Mouse (Mus musculus) WW6 (cell line): ENCODE results near the gene Anxa8.

Source experiments
- DNase-seq: peaks from one replicate; pipeline ENCODE4 v3.0.0-alpha.2; 2013; ENCODE audit warnings: low read depth, low spot score

The Anxa8 gene

DNA sequence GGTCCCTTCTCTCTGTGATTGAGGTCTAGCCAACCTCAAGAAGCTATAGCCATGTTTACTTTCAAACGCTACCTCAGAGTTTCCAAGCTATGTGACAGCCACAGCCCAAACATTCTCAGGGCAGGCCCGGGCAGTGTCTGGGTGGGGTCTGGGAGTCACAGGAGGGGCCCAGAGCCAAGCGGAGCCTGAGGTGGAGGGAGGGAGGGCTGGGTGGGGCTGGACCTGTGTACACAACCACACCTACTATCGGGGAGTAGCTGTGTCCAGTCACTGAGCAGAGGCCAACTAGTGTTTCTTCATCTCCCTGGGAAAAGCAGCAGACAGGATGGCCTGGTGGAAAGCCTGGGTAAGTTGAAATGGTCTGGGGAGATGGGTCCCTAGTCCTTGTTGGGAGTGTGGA, at the start of gene Anxa8:
Gene Anxa8, plus strand, starts transcription at position 251 of the 400 bp plus-strand sequence.
- DNase-seq: no peak

DNA sequence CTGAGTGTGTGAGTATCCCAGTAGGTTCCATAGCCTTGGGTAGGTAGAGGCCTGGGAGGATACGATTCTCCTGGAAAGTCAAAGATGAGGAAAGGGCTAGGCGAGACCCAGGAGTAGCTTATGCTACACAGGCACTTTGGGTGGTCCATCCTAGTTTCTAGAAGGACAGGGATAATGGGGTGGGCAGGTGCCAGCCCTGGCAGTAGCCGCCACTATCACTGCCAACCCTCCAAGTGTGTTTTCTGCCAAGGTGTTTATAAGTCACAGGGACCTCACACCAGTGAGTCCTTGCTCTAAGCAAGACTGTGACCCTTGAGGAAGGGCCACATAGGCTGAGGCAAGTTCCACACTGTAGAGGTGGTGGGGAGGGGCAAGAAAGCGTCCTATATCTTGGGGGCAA, 44.5 kb upstream of the Anxa8 start:
- no peak for DNase-seq

DNA sequence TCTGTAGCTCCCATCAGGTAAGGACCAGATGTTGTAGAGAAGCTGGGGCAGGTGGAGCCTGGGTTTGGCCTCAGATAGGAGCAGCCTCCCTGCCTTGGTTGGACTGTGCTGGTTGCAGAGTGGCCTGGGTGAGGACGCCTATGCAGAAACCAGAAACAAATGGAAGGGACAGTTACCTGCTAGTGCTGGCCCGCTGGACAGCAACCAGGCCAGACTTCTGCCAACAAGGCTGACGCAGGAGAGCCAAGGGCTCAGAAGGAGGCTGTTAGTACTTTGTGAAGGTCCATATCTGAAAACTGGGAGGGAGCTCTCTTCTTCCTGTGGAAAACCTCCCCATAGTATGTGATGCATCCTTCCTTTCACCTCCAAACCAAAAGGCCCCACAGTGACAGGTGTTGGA, 42.4 kb upstream of the Anxa8 start:
- DNase-seq: no peak

DNA sequence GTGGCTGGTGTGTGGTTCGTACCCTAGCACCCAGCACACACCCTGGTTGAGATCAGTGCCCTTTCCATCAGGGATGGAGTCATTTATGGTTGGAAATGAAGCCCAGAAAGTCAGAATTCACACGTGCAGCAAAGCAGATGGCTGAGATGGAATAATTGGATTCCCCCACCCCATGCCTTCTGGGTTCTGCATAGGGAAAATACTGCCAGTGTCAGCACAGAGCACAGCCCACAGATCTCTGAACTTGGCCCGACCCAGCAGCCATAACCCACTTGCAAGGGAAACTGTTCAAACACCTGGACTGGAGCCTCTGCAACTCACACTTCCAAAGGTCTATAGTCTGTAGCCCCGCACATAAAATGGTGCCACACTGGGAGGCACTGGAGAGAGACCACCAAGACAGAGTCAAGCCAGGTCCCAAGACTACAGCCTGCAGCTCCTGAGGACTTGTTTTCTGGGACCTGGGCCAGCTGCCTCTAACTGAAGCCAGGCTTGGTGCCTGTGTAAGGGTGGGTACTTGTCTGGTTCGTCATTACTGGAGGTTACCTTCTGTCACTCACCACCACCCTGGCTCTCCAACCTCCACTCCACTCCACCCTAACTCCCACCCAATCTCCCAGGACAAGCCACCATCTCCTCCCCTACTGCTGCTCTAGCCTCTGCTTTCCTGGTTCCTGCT, 35.5 kb upstream of the Anxa8 start:
- DNase-seq: no peak

DNA sequence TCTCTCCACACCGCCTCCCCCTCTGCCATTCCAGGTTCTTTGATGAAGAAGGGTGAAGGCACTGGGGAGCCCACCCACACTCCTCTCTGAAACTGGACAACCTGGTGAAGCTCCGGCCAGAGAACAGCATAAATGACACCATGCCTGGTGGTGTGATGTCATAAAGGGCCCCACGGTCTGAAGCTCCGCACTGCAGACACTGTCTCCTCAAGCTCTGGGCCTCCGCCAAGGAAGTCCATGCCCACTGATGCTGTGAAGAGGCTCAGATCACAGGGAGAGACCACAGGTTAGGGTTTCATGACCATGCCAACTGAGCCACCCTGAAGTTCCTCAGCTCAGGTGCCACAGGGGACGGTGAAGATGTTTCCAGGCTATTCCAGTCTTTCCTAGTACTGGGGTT, 33.3 kb upstream of the Anxa8 start, which contains the start of gene Antxrl:
Gene Antxrl, plus strand, starts transcription at position 192 of the 400 bp plus-strand sequence.
- no peak for DNase-seq

DNA sequence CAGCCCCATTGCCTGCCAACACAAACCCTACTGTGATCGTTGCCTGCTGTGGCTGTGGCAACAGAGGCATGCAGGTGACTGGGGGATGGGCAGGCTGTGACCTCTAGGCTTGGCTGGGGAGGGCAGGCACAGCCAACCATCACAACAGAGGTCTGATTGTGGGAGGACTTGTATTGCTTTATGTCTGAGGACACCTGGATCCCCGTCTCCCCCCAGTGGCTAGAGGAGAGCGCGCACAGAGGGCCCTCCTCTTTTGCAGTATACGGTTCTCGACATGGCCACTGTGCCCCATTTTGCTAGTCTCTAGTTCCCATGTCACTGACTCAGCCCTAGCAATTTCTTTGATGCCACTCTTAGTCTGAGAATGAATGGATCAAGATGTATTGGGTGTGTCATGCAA, 14.1 kb upstream of the Anxa8 start:
- DNase-seq: no peak

DNA sequence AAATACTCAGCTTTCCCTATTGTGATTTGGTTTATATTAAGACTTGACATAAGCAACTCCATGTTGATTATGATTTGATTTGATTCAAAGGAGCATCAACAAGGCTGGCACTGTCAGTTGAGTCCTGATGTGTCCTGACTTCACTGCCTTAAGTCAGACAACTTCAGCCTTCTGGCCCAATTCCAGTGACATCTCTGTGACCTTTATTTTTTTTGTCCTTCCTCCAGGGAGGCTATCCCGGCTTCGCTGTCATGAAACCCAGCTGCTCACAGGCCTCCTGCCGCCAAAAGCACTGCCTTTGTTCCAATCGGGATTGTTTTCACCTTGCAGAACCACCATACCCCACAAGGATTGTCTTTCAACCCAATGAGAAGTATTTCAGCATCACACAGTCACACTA, 10.4 kb upstream of the Anxa8 start:
- DNase-seq: no peak

DNA sequence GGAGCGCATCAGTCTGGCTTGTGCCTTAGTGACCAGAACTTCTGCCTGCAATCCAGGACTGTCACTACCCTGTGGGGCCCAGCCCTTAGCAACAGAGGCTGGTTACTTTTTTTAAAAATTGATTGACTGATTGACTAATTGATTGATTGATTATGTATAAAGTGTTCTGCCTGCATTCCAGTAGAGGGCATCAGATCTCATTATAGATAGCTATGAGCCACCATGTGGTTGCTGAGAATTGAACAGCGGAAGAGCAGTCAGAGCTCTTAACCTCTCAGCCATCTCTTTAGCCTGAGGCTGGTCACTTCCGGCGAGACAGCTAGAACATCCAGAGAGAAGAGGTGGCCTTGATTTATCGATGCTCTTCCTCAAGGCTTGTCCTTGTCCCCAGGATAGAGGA, 8.6 kb upstream of the Anxa8 start:
- DNase-seq: no peak

DNA sequence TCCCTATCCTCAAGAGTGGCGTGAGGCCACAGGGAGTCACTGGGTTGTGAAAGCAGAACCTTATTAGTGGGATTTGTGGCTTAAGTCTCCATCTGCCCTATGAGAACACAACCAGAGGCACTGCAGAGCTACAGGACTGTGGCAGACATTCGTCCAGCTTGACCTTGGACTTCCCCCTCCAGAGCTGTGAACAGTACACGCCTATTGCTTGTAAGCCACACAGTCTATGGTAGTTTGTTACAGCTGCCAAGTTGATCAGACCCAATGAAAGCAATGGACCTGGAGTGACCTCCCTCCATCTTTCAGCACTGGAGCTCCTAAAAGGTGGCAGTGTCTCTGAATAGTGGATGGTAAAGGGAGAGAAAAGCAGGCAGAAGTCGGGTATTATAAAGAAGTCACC, 7.5 kb upstream of the Anxa8 start:
- DNase-seq: no peak

DNA sequence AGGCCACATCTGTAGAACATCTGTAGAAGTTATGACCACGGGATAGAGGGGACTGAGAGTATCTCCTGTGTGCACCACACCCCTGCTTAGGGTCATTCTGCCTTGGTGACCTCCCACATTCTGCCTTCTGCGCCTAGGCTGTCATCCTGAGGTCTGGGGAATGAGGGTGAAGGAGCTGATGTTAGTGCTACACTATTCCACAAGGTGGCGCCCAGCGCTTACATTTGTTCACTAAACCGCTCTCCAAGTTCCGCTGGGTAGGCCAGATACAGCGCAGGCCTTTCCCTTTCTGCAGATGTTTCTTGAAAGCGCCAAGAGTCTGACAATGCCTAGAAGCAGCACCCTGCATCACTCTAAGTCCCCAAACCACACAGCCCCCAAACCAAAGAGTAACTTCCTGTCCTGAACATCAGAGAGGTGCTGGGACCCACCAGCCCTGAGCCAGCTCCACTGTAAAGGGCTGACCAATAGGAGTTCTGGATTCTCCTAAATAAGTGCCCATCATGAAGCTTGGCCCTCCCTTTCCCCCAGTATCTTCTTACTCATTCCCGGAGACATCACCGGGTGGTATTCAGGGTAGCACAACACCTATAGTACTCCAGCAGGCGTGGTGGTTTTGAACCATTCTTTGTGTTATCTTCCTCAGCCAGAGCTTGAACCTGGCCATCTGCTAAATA, 5.3 kb upstream of the Anxa8 start:
- peak; percentile 61 for DNase-seq

DNA sequence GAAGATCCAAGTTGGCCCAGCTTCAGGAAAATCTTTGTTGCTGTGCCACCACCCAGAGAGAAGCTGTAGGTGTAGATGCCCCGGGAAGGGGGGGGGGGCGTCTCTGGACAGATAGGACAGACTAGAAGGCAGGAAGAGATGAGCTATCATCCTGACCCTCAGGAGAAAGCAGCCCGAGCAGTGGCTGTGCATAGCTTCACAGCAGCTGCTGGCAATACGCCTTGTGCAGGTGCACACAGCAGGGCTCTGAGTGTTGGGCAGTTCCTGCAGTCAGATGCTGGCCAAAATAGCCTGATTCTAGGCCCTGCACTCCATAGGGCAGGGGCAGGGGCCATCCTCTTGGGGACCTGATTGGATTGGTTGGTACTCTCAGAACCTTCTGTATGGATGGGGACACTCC, 1.0 kb downstream of the Anxa8 start:
- no peak for DNase-seq

DNA sequence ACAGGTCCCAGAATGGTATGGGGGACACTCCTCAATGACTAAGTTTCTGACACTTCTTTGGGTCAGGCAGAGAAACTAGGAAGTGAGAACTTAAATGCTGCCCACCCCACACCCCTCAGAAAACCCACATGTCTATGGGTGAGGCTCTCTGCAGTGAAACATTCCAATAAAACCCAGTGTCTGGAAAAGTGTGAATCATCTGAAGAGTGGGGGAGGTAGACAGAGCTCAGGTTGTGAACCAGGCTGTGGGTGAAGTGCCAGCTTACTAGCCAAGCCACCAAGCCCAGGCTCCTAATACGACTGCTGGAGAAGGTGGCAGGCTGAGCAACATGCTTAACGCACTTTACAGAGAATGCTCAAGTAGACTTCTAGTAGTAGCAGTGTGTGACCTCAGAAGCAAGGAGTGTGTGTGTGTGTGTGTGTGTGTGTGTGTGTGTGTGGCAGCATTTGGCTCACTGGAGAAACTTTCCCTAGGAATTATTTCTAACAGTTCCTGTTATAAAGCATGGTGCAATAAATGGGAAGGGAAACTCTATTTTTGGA, 2.1 kb downstream of the Anxa8 start:
- no peak for DNase-seq

DNA sequence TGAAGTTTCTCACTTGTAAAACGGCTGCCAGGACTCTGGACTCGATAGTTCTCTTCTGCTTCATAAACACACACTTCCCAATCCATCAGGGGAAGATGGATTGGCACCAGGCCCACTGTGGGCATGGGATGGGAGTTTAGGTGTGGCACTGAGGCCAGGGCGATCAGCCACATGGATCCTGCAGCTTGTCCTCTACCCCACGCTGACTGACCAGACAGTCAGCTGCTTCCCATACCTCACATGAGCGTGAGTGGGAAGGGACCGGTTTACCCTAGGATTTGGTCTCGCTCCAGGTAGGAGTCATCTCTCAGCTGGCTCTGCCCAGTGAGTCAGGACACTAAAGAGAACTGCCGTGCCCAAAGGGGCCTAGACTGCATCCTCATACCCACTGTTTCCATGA, 4.0 kb downstream of the Anxa8 start:
- DNase-seq: no peak

DNA sequence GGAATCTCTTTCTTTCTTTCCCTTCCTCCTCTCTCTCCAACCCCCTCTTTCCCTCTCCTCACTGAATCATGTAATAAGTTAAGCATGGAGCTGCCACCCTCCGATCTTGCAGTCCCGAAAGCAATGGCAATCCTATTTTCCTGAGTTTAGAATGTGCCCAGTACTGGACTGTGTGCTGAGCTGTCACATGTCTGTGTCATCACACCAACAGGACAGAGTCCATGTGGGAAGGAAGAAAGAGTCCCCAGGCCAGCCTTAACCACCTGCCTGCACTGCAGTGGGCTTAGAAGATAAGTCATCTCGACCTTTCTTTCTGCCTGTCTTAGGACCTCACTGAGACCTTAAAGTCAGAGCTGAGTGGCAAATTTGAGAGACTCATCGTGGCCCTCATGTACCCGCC, 5.7 kb downstream of the Anxa8 start:
- no peak for DNase-seq

DNA sequence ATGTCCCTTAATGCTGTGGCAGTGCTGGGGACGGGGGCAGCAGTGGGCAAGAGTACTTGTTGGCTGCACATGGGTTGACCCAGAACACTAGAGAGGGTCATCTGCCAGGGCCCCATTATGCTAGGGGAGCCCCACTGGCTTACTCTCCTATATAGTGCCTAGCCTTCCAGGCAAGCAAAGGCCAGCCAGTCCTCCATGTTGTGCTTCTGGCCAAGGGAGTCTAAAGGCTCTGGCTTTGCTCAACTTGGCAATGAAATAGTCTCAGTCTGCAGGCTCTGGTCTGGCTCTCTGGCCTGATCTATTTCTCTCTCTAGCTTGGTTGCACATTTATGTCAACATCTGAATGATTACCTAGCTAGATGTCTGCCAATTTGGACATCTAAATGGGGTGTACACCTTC, 7.1 kb downstream of the Anxa8 start:
- no peak for DNase-seq

DNA sequence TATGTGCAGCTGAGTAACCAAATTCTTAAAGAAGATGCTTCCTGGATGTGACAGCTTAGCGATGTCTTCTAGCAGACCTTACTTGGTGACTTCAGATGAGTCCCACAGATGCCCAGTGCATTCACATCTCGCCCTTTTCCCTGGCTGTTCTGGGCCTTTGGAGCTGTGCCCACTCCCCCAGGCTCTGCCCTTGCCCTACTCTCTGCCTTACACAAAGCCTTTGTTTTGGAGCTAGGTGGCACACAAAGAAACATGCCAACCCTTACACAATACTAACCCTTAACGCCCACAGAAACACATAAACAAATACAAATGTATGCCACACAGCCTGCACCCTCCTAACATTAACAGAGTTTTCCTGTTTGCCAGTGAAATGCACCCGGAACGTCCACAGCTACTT, 10.4 kb downstream of the Anxa8 start:
- no peak for DNase-seq

DNA sequence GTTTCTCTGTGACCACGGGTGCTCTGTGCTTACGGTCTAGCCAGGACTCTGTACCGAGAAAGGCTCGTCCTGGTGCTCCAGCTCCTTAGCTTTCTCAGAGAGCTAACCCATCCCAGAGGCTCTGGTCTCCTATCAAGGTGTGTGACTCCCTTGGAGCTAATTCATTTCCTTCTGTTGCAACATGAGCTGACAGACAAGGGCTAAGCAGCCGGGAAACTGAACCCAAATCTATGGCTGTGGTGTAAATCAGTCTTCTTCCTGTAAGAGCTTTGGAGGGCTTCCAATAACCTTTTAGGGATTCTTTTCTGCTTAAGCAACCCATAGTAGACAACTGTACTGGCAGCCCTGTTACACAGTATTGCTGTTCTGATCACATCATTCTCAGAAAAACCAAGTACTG, 16.8 kb downstream of the Anxa8 start, which contains the start of gene A630023A22Rik:
Gene A630023A22Rik, minus strand, starts transcription at position 154 of the 400 bp plus-strand sequence.
- DNase-seq: no peak

DNA sequence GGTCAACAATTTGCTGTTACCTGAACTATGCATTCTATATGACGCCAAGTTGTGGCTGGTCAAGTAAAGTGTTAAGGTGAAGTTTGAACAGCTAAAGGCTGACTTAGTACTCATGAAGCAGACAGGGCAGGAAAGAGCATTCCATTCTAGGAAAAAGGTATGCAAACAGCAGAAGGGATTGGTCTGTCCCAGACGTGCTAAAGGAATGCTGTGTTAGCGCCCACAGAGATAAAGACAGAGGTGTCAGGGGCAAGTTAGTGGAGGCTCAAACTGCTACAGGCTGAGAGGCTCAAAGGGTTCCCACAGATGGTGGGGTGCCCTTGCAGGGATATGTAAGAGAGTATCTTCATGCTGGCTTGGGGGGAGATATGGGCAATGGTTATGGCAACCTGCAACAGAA, 18.1 kb downstream of the Anxa8 start:
- DNase-seq: no peak

DNA sequence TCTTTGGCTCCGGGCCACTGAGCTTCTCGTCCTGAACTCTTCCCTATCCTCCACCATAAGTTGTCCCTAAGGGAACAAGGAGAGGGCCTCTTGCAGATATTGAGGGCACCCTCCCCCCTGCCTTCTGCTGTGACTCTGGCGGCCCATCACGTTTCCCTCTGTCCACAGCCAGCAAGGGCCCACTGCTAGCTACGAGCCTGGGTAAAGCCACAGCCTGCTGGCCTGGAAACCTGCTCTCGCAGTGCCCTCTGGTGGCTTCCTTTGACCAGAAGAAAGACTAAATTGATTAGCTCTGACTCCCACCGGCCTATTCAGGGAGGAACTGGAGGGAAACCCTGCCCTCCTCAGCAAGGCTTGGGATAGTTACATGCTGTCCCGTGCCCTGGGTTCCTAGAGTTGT, 19.1 kb downstream of the Anxa8 start:
- no peak for DNase-seq

DNA sequence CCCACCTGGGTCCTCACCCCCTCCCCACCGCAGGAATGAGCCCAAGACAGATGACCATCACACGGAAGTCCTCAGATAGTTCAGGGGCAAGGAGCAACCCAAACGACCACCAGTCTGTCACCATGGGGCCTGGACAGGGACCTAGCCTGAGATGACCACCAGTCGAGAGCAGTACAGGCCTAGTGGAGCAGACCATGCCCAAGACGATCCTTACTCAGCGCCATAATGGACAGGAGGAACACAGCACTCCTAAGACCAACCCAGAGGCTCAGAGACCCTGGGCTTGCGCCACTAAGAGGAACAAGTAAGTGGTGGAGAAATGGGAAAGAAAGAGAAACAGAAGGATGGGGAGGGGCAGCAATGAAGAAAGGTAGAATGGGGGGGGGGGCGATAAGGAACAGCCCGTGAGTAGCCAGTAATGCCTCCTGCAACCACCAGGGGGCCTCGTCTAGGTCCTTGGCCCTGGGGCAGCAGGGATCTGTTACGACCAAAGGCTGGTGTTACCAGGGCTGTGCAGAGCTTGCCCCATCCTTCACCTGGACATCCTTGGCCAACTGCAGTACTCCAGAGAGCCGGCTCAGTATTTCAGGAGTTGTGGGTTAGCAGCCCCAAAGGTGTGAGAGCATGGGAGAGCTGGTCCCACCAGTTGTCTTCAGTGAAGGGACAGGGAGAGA, 20.7 kb downstream of the Anxa8 start:
- DNase-seq: no peak

DNA sequence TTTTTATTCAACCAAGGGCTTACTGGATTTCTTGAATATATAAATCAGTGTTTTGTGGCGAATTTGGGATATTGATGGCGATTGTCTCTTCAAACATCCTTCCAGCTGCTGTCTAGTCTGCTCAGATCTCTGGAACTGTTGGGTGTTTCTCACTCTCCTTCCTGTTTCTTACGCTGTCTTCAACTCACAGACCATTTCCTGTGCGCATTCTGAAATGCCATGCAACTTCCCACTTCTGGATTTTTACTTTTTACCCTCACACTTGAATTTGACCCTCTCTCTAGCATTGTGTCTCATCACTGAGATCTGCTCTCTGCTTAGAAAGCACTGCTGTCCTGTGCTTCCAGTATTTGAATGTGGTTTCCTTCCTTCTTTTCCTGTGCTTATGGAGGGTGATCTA, 21.8 kb downstream of the Anxa8 start:
- DNase-seq: no peak

DNA sequence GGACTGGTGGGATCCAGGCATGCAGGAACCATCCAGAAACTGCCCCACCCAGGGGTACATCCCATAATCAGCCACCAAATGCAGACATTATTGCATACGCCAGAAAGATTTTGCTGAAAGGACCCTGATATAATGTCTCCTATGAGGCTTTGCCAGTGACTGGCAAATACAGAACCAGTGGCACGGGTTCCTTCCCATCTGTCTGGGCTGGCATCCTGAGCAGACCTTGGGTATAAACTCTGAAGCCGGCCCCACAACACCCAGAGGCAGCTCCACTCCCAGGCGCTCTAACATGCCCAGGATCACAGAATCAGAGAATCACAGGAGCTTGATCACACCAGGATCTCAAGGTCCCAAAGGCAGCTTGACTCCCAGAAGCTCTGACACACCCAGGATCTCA, 28.5 kb downstream of the Anxa8 start:
- no peak for DNase-seq
